Mouse (Mus musculus) forebrain, embryonic 10.5 days (tissue): ENCODE data around the gene Riox2. TPM values are rescaled to one million over a fixed set of nuclear protein-coding genes. Genes with fewer than 3 reads are reported as not detected.
A peak's percentile ranks its signal among the peaks of the same experiment; 100 is the strongest.
"Not testable (repeated sequence)": the region's sequence is repeated elsewhere in the genome, so short reads cannot be mapped to it uniquely, and the experiment has no call there.

Experiments used
- DNase-seq: peaks from one replicate; pipeline ENCODE4 v3.0.0-alpha.2; 2017; ENCODE audit warnings: low spot score; ENCODE audit errors: extremely low spot score
- H3K27ac ChIP-seq: fragments of 300-500 bp; sonication (generic); 2 replicates; pipeline ENCODE4 v1.5.1; 2016; ENCODE audit warnings: mild to moderate bottlenecking
- H3K27me3 ChIP-seq: fragments of 300-500 bp; sonication (generic); 2 replicates; pipeline ENCODE4 v1.6.1; 2016; ENCODE audit warnings: mild to moderate bottlenecking; ENCODE audit not compliant: poor library complexity, severe bottlenecking
- H3K36me3 ChIP-seq: fragments of 300-500 bp; sonication (generic); replicated peaks from 2 replicates; pipeline ENCODE4 v1.6.1; 2016; ENCODE audit warnings: mild to moderate bottlenecking, moderate library complexity
- H3K4me1 ChIP-seq: fragments of 300-500 bp; sonication (generic); 2 replicates; pipeline ENCODE4 v1.6.1; 2016
- H3K4me3 ChIP-seq: fragments of 300-500 bp; sonication (generic); 2 replicates; pipeline ENCODE4 v1.5.1; 2016; ENCODE audit warnings: mild to moderate bottlenecking, moderate library complexity
- H3K9me3 ChIP-seq: fragments of 300-500 bp; sonication (generic); 2 replicates; pipeline ENCODE4 v1.6.1; 2016; ENCODE audit warnings: mild to moderate bottlenecking, moderate library complexity
- WGBS: fragments of 180-500 bp; shearing (Covaris S2); methylation state at CpG from one replicate; pipeline ENCODE4 v1.1.7; 2016; 5-methylcytosine and 5-hydroxymethylcytosine counted together
- polyA plus RNA-seq: library from polyadenylated mRNA; unstranded; fragments of >200 nt; fragmentation: Nextera tagmentation; extraction: Ambion mirVana; gene quantifications from 2 replicates; pipeline ENCODE4 v1.2.1, GENCODE M21; 2016

Riox2 gene
- 37.7 and 39.9 TPM in 2 replicates for polyA plus RNA-seq

GRCm38 (mm10) chr16:59471637-59472278 lies at the start of gene Riox2:
Gene Riox2, plus strand, starts transcription at chr16:59471775.
- 2% methylated on average over 56 of the region's 56 CpGs for WGBS
- H3K36me3 ChIP-seq: peaks cover 15% of the 10 kb centered on the region
- no peaks in the 10 kb centered on the region for H3K9me3 ChIP-seq
- DNase-seq: peak; percentile 82
- H3K4me1 ChIP-seq: peaks cover 16% of the 10 kb centered on the region
- no peaks in the 10 kb centered on the region for H3K27me3 ChIP-seq
- H3K4me3 ChIP-seq: peak within 1 kb of the TSS; percentile 74
- H3K27ac ChIP-seq: peak within 1 kb of the TSS; percentile 93

DNA sequence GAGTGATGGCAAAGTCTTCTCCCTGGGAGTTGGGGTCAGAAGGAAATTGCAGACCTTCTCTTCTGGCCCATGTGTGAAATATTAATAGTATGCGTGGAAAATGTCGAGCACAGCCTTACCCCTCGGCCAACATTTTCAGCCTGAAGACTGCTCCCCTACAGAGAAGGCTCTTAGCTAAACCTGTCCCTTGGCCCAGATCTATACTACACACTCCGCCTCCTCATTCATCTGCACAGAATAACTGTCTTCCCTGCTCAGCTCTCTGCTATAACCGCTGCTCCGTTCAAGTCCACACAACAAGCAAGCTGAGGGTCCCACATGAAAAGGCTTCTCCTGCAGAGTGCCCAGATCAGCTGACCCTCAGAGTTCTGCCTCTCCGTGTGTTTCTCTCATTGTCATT lies 43.6 kb upstream of the Riox2 start:
- Histone ChIP-seq H3K4me3 (no peak overlapping the region), H3K27me3 (no peaks in the 10 kb centered on the region), H3K27ac (no peak overlapping the region), H3K36me3 (no peaks in the 10 kb centered on the region), H3K4me1 (no peaks in the 10 kb centered on the region), H3K9me3 (no peaks in the 10 kb centered on the region)
- DNase-seq: no peak
- 79% methylated on average over 7 of the region's 7 CpGs for WGBS

DNA sequence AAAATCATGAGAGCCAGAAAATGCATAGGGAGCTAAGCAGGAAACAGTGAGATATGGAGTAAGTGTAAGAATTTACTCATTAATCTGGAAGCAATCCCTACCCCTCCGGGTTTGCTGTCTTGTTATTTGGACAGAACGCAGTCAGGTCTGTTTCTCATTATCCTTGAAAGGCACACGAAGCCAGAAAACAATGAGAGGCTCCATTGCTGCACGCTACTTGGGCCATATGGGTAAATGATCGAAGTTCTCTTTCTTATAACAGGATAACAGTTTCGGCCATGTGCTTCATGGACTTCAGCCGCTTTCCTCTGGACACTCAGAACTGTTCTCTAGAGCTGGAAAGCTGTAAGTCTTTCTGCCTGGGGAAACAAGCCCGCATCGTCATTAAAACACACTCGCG lies 38.4 kb upstream of the Riox2 start:
- Histone ChIP-seq H3K9me3 (no peaks in the 10 kb centered on the region), H3K4me1 (no peaks in the 10 kb centered on the region), H3K4me3 (no peak overlapping the region), H3K27me3 (no peaks in the 10 kb centered on the region), H3K36me3 (no peaks in the 10 kb centered on the region), H3K27ac (no peak overlapping the region)
- DNase-seq: no peak
- 78% methylated on average over 11 of the region's 11 CpGs for WGBS

DNA sequence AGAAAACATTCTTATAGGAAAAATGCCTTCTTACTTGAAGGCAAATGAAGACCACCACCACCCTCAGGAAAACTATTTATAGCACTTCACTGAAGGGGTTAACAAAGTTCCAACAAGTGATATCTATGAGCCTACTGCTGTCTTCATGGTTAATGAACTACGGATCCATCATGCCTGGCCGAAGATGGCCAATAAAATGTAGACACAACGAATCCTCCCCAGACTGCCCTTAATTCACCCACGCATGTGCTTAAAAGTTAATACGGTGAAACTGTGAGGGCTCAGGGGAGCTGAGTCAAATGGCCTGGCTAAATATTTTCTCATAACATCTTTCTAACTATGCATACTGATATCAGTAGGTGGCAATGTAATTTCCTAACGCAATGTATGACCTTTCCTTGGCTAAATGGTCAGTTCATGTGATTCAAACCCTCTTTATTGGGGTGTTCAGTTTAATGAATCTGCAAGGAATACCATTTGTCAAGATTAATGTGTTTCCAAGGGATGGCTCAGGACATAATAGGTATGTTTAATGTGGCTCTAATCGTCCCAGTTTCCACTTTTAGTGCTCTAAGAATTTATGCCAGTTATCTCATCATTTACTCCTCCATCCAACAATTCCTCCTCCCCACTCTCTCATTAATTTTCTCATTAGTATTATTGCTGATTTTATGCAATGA lies 26.6 kb upstream of the Riox2 start:
- Histone ChIP-seq H3K4me1 (no peaks in the 10 kb centered on the region), H3K4me3 (no peak overlapping the region), H3K9me3 (no peaks in the 10 kb centered on the region), H3K36me3 (no peaks in the 10 kb centered on the region), H3K27ac (no peak overlapping the region), H3K27me3 (no peaks in the 10 kb centered on the region)
- DNase-seq: no peak
- WGBS: 94% methylated on average over 7 of the region's 7 CpGs

DNA sequence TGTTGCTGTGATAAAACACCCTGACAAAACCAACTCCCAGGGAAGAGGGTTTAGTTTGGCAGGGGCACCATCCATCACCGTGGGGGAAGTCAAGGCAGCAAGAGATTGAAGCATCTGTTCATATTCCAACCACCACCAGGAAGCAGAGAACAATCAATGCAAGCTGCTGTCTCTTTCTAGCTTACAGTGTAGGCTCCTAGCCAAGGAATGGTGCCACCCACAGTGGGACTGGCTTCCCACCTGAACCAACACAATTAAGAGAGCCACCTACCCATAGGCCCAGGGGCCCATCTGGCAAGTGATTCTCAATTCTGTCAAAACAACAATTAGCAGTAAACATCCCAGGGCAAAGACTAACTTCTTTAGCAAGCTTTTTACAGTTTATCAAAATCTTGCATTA lies 23.4 kb upstream of the Riox2 start:
- Histone ChIP-seq H3K9me3 (no peaks in the 10 kb centered on the region), H3K27ac (no peak overlapping the region), H3K4me3 (no peak overlapping the region), H3K4me1 (no peaks in the 10 kb centered on the region), H3K27me3 (no peaks in the 10 kb centered on the region), H3K36me3 (no peaks in the 10 kb centered on the region)
- DNase-seq: no peak
- WGBS: 88% methylated on average over 1 of the region's 1 CpGs

- H3K4me3 ChIP-seq: no peak overlapping the region
- H3K36me3 ChIP-seq: no peaks in the 10 kb centered on the region
- H3K27me3 ChIP-seq: no peaks in the 10 kb centered on the region
- DNase-seq: no peak
- no peak overlapping the region for H3K27ac ChIP-seq
- no peaks in the 10 kb centered on the region for H3K4me1 ChIP-seq
- no peaks in the 10 kb centered on the region for H3K9me3 ChIP-seq
These were observed 22.5 kb upstream of the Riox2 start for GRCm38 (mm10) chr16:59449092-59449491.

DNA sequence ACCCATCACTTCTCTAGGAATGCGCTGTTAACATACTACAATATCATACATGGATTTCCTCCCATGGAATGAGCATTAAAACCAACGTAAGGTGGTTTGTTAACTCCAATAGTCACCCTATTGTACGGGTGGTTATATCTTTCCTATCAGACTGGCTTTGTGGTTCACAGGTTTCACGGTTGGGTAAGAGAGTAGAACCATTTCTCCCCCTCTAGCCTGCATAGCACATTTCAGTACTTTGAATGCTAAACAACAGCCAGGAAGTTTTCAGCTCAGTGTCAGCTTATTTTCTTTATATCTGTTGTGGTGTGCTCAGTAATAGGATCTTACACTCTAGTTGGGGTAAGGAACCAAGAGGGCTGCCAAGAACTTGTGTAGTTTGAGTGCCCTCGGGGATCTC lies 19.8 kb upstream of the Riox2 start:
- Histone ChIP-seq H3K27me3 (no peaks in the 10 kb centered on the region), H3K9me3 (no peaks in the 10 kb centered on the region), H3K4me1 (no peaks in the 10 kb centered on the region), H3K27ac (no peak overlapping the region), H3K4me3 (no peak overlapping the region), H3K36me3 (no peaks in the 10 kb centered on the region)
- DNase-seq: no peak
- 88% methylated on average over 5 of the region's 5 CpGs for WGBS

DNA sequence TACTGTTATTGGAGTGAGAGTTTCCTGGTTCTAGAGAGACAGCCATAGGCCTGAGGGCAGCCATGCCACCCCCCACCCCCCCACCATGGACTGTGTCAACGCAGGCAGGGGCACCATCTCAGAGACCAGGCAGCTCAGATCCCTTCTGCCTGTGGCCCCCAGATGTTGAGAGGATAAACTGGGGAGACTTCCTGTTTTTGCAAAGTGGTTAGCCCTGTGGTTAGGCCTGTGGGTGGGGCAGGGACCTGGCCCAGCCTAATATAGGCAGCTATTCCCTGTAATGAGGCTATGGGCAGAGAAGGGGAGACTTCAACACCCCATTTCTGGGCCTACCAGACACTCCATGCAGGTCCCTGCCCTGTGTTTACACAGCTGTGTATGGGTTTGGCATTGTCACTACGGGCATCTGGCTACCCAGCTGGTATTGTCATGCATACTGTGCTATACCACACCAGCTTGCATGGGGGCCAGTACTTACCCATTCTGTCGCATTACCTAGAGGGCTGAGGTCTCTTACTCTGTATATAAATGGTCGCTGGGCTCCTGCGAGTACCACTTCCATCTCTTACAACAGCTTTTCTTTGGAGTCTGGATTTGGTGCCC lies 12.2 kb upstream of the Riox2 start:
- 75% methylated on average over 5 of the region's 5 CpGs for WGBS
- DNase-seq, H3K27me3 ChIP-seq, H3K9me3 ChIP-seq, H3K27ac ChIP-seq, H3K4me3 ChIP-seq, H3K4me1 ChIP-seq, H3K36me3 ChIP-seq: not testable (repeated sequence)

DNA sequence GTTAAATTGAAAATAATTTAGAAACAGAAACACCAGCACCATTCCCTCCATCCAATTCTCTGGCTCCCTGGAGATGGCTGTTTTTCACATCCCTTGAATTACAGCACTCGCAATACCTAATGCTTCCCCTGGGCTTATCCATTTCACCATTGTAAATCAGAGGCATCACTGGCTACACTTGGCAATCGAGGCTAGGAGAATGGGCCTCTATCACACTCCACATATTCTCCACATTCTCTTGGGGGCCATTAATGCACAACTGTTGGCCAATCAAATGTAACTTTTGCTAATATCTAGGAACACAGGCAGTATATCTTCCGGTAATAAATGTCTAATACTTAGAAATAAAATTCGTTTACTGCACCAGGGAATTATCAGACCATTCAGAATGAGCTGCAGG lies 8.0 kb upstream of the Riox2 start:
- 83% methylated on average over 4 of the region's 4 CpGs for WGBS
- no peak overlapping the region for H3K27ac ChIP-seq
- H3K9me3 ChIP-seq: peaks cover 4% of the 10 kb centered on the region; the same call in 1 of the 2 replicates
- H3K4me3 ChIP-seq: no peak overlapping the region
- no peaks in the 10 kb centered on the region for H3K4me1 ChIP-seq
- DNase-seq: no peak
- H3K36me3 ChIP-seq: no peaks in the 10 kb centered on the region
- no peaks in the 10 kb centered on the region for H3K27me3 ChIP-seq

GRCm38 (mm10) chr16:59463973-59464372 lies 7.6 kb upstream of the Riox2 start:
- WGBS: 93% methylated on average over 6 of the region's 6 CpGs
- DNase-seq: no peak
- Histone ChIP-seq H3K4me3 (no peak overlapping the region), H3K9me3 (peaks cover 4% of the 10 kb centered on the region; the same call in 1 of the 2 replicates), H3K27me3 (no peaks in the 10 kb centered on the region), H3K36me3 (no peaks in the 10 kb centered on the region), H3K4me1 (no peaks in the 10 kb centered on the region), H3K27ac (no peak overlapping the region)

DNA sequence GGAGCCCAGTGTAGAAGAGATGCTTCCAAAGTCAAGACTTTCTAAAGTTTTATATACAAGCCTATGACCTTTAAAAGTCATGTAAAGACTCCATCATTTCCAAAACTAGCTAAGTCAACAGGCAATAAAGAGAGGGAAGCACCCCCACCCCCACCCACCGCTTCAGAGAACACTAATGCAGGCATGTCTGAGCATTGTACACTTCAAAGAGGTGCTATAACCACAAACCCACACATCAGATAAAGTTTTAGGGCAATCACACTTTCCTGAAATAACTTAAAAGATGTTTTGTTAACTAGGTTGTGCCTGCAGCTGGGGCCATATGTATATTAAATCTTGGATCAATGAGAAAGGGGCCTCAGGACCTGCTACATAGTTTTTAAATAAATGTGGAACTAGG lies 1.7 kb upstream of the Riox2 start:
- Histone ChIP-seq H3K4me1 (peaks cover 16% of the 10 kb centered on the region), H3K36me3 (no peaks in the 10 kb centered on the region), H3K9me3 (no peaks in the 10 kb centered on the region; the same call in 1 of the 2 replicates), H3K4me3 (no peak overlapping the region), H3K27ac (no peak overlapping the region), H3K27me3 (no peaks in the 10 kb centered on the region)
- WGBS: 90% methylated on average over 1 of the region's 1 CpGs
- peak; percentile 8 for DNase-seq

DNA sequence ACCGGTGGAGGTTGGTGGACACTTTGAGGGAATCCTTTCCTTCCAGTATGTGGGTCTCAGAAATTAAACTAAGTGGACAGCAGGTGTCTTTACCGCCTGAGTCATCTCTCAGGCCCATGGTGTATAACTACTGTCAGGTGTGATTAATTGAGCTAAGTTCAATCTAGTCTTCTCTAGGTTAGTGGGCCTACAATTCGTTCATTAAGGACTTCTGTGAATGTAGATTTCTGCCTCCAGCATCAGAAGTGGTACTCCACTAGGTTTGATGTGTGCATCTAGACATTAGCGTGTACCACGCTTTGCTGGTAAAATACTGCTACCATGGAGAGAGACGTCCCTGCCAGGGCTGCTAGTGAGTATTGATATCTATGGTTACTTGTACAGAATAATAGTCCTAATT lies 971 bp downstream of the Riox2 start:
- DNase-seq: no peak
- WGBS: 64% methylated on average over 6 of the region's 6 CpGs
- Histone ChIP-seq H3K27ac (peak overlapping the region; percentile 93; the same call in 1 of the 2 replicates), H3K36me3 (peaks cover 23% of the 10 kb centered on the region), H3K4me1 (peaks cover 16% of the 10 kb centered on the region), H3K27me3 (no peaks in the 10 kb centered on the region), H3K4me3 (peak overlapping the region; percentile 74), H3K9me3 (no peaks in the 10 kb centered on the region)

DNA sequence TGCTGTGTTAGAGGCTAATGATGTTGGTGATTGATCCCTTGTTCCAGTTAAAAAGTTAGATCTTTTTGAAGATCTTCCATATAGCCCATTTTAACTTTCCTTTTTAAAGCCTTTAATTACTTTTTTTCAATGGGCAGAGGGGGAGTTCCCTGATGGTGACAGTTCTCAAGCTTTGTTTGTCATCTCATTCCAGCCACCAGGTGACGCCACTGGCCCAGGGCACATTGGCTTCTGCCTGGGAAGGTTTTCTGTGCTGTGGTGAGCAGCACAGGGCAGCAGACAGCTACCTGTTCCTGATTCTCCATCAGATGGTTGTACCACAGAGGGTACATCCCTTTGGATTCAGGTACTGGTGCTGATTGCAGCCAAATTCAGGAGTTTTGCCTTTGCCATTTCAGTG lies 3.2 kb downstream of the Riox2 start:
- Histone ChIP-seq H3K36me3 (peaks cover 41% of the 10 kb centered on the region), H3K27ac (no peak overlapping the region), H3K27me3 (no peaks in the 10 kb centered on the region), H3K4me3 (no peak overlapping the region), H3K4me1 (peaks cover 16% of the 10 kb centered on the region), H3K9me3 (no peaks in the 10 kb centered on the region)
- DNase-seq: peak; percentile 26
- 22% methylated on average over 1 of the region's 1 CpGs for WGBS
